Mouse (Mus musculus): Measurements from ENCODE around the gene Bcl2l1. TPM values are rescaled to one million over a fixed set of nuclear protein-coding genes. Genes with fewer than 3 reads are reported as not detected.

Gene Bcl2l1
- polyA plus RNA-seq, 1 experiment from 2014 or later, result 95.6 TPM

DNA sequence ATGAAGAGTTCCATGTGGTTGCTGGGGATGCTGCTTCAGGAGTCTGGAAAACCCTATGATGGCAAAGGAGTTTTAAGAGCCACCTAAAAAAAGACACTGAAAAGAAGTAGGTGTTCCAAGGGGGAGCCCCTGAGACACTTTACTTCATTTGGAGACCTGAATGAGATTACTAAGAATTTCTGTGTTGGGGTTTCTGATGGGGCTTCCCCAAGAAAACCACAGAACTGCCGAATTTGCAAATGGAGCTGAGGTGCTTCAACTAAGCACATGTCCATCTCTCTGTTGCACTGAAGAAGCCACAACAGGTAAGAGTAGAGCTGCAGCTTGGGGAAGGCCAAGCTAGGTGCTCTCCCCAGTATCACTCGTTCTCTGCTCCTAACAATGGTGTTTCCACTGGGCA lies 5.8 kb downstream of the Bcl2l1 start:
- H3K27me3 ChIP-seq (ENCODE audit: insufficient read depth, low read length), result no peaks in the 10 kb centered on the region
- WGBS, result 91% methylated on average over 2 of the region's 2 CpGs
- no peak overlapping the region for H3K4me3 ChIP-seq (replicated peaks; ENCODE audit: low read depth, low read length)
- DNase-seq (ENCODE audit: low spot score) (no peak), ATAC-seq (replicated peaks; ENCODE audit: low FRiP score, low read depth) (no peak)
- H3K27ac ChIP-seq, result no peak overlapping the region
- no peaks in the 10 kb centered on the region for H3K9me3 ChIP-seq (replicated peaks; ENCODE audit: low read length)
- peaks cover 45% of the 10 kb centered on the region for H3K4me1 ChIP-seq (replicated peaks; ENCODE audit: insufficient read depth, low read length)
- no peaks in the 10 kb centered on the region; the same call in 1 of the 2 replicates for H3K36me3 ChIP-seq (ENCODE audit: insufficient read depth, low read length)
- no peak overlapping the region for H3K9ac ChIP-seq (ENCODE audit: low read depth, low read length)
- 0 out of 2 replicates have a peak overlapping the region, but pooled peaks have one; percentile 75 for H3K4me2 ChIP-seq (ENCODE audit: low read length)
- no peak for TF ChIP-seq CTCF (IDR thresholded peaks at IDR 0.05; ENCODE audit: low read depth)

GRCm38 (mm10) chr2:152825168-152825697 lies 6.3 kb downstream of the Bcl2l1 start:
- H3K27ac ChIP-seq, result no peak overlapping the region
- no peak overlapping the region for H3K4me2 ChIP-seq (ENCODE audit: low read length)
- H3K4me3 ChIP-seq (replicated peaks; ENCODE audit: low read depth, low read length), result no peak overlapping the region
- H3K4me1 ChIP-seq (replicated peaks; ENCODE audit: insufficient read depth, low read length), result peaks cover 50% of the 10 kb centered on the region
- ATAC-seq (replicated peaks; ENCODE audit: low FRiP score, low read depth), result no peak
- H3K27me3 ChIP-seq (ENCODE audit: insufficient read depth, low read length), result no peaks in the 10 kb centered on the region
- WGBS, result 81% methylated on average over 4 of the region's 4 CpGs
- no peak for TF ChIP-seq CTCF (IDR thresholded peaks at IDR 0.05; ENCODE audit: low read depth)
- DNase-seq (ENCODE audit: low spot score), result no peak
- H3K9me3 ChIP-seq (replicated peaks; ENCODE audit: low read length), result no peaks in the 10 kb centered on the region
- H3K36me3 ChIP-seq (ENCODE audit: insufficient read depth, low read length), result no peaks in the 10 kb centered on the region; the same call in 1 of the 2 replicates
- no peak overlapping the region for H3K9ac ChIP-seq (ENCODE audit: low read depth, low read length)

DNA sequence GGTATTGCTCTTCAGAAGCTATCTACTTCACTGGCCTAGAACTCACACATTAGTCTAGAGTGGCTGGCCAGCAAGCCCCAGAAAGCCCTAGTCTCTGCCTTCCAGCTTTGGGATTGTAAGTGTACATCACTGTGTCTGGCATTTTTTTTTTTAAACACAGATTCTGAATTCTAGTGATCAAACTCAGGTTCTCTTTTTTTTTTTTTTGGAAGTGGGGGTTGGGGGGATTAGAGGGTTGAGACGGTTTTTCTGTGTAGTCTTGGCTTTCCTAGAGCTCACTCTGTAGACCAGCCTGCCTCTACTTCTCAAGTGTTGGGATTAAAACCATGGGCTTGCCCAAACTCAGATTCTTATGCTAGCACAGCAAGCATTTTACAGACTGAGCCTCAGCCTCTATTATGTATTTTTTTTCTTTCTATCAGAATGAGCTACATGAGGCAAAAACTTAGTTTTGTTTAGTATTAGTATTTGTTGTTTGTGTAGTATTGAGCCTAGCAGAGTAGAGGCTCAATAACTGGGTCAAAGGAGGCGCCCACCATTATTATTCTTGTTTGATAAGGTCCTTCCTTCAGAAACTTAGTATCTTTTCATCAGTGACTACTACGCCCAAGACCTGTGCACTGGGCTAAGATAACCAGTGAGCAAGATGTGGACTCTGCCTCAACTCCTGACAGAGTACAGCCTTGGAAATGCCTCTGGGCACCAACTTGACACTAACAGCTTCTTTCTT lies 6.9 kb downstream of the Bcl2l1 start:
- no peak for TF ChIP-seq CTCF (IDR thresholded peaks at IDR 0.05; ENCODE audit: low read depth)
- no peaks in the 10 kb centered on the region; the same call in 1 of the 2 replicates for H3K36me3 ChIP-seq (ENCODE audit: insufficient read depth, low read length)
- 80% methylated on average over 3 of the region's 3 CpGs for WGBS
- ATAC-seq (replicated peaks; ENCODE audit: low FRiP score, low read depth) (no peak), DNase-seq (ENCODE audit: low spot score) (no peak)
- no peaks in the 10 kb centered on the region for H3K27me3 ChIP-seq (ENCODE audit: insufficient read depth, low read length)
- no peak overlapping the region for H3K4me3 ChIP-seq (replicated peaks; ENCODE audit: low read depth, low read length)
- no peak overlapping the region for H3K9ac ChIP-seq (ENCODE audit: low read depth, low read length)
- H3K4me2 ChIP-seq (ENCODE audit: low read length), result no peak overlapping the region
- H3K9me3 ChIP-seq (replicated peaks; ENCODE audit: low read length), result no peaks in the 10 kb centered on the region
- H3K4me1 ChIP-seq (replicated peaks; ENCODE audit: insufficient read depth, low read length), result peaks cover 50% of the 10 kb centered on the region
- H3K27ac ChIP-seq, result no peak overlapping the region

GRCm38 (mm10) chr2:152823770-152824169 lies 7.8 kb downstream of the Bcl2l1 start:
- Histone ChIP-seq H3K4me3 (replicated peaks; ENCODE audit: low read depth, low read length) (no peak overlapping the region), H3K9me3 (replicated peaks; ENCODE audit: low read length) (no peaks in the 10 kb centered on the region), H3K4me1 (replicated peaks; ENCODE audit: insufficient read depth, low read length) (peaks cover 53% of the 10 kb centered on the region), H3K27me3 (ENCODE audit: insufficient read depth, low read length) (no peaks in the 10 kb centered on the region), H3K4me2 (ENCODE audit: low read length) (no peak overlapping the region), H3K27ac (0 out of 2 replicates have a peak overlapping the region, but pooled peaks have one; percentile 25), H3K9ac (ENCODE audit: low read depth, low read length) (no peak overlapping the region), H3K36me3 (ENCODE audit: insufficient read depth, low read length) (no peaks in the 10 kb centered on the region; the same call in 1 of the 2 replicates)
- ATAC-seq (replicated peaks; ENCODE audit: low FRiP score, low read depth) (no peak), DNase-seq (ENCODE audit: low spot score) (no peak)
- WGBS, result 84% methylated on average over 1 of the region's 1 CpGs
- TF ChIP-seq CTCF (IDR thresholded peaks at IDR 0.05; ENCODE audit: low read depth), result no peak

- ATAC-seq (replicated peaks; ENCODE audit: low FRiP score, low read depth), result no peak
- H3K9me3 ChIP-seq (replicated peaks; ENCODE audit: low read length), result no peaks in the 10 kb centered on the region
- no peak overlapping the region for H3K4me2 ChIP-seq (ENCODE audit: low read length)
- H3K27me3 ChIP-seq (ENCODE audit: insufficient read depth, low read length), result no peaks in the 10 kb centered on the region
- TF ChIP-seq CTCF (IDR thresholded peaks at IDR 0.05; ENCODE audit: low read depth), result no peak
- H3K27ac ChIP-seq, result peak overlapping the region; percentile 87
- no peak for DNase-seq (ENCODE audit: low spot score)
- peaks cover 58% of the 10 kb centered on the region for H3K4me1 ChIP-seq (replicated peaks; ENCODE audit: insufficient read depth, low read length)
- H3K9ac ChIP-seq (ENCODE audit: low read depth, low read length), result no peak overlapping the region
- no peak overlapping the region for H3K4me3 ChIP-seq (replicated peaks; ENCODE audit: low read depth, low read length)
- peaks cover 3% of the 10 kb centered on the region; the same call in 1 of the 2 replicates for H3K36me3 ChIP-seq (ENCODE audit: insufficient read depth, low read length)
Observed at GRCm38 (mm10) chr2:152821566-152821965, 10.0 kb downstream of the Bcl2l1 start.

- Histone ChIP-seq H3K27me3 (ENCODE audit: insufficient read depth, low read length) (no peaks in the 10 kb centered on the region), H3K9ac (ENCODE audit: low read depth, low read length) (0 out of 2 replicates have a peak overlapping the region, but pooled peaks have one; percentile 6), H3K27ac (peak overlapping the region; percentile 87), H3K36me3 (ENCODE audit: insufficient read depth, low read length) (peaks cover 3% of the 10 kb centered on the region; the same call in 1 of the 2 replicates), H3K4me1 (replicated peaks; ENCODE audit: insufficient read depth, low read length) (peaks cover 59% of the 10 kb centered on the region), H3K9me3 (replicated peaks; ENCODE audit: low read length) (no peaks in the 10 kb centered on the region), H3K4me2 (ENCODE audit: low read length) (peak overlapping the region; percentile 30), H3K4me3 (replicated peaks; ENCODE audit: low read depth, low read length) (no peak overlapping the region)
- DNase-seq (ENCODE audit: low spot score) (peak; percentile 92), ATAC-seq (replicated peaks; ENCODE audit: low FRiP score, low read depth) (peak; percentile 23; the same call in 1 of the 2 replicates)
- no peak for TF ChIP-seq CTCF (IDR thresholded peaks at IDR 0.05; ENCODE audit: low read depth)
- 31% methylated on average over 5 of the region's 5 CpGs for WGBS
Observed at GRCm38 (mm10) chr2:152821023-152821422, 10.5 kb downstream of the Bcl2l1 start.

All from kidney, postnatal 0 days (tissue).